Mouse (Mus musculus): Measurements from ENCODE around the gene Dapl1. TPM values are rescaled to one million over a fixed set of nuclear protein-coding genes. Genes with fewer than 3 reads are reported as not detected.
A peak's percentile ranks its signal among the peaks of the same experiment; 100 is the strongest.

The Dapl1 gene
- not detected in 2 replicates for polyA plus RNA-seq (2015; fragmentation: Nextera tagmentation; extraction: Ambion mirVana)

DNA sequence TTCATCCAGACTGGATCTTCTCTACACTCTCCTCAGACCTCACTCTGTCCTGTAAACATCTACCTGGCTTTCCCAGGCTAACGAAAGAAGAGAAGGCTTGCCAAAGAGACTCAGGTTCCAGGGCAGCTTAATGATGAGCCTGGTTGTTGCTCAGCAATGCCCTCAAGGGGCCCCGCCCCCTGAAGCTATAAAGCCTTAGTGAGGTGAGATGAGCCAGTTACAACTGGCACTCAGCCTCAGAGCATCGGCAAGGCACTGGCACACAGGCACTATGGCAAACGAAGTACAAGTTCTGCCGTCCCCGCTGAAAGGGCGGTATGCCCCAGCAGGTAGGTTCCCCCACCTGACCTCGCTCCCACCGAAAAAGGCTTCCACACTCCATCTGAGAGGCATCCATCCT, at the start of gene Dapl1:
Gene Dapl1, plus strand, starts transcription at position 216 of the 400 bp plus-strand sequence.
- no peaks in the 10 kb centered on the region for H3K9me3 ChIP-seq (ENCODE audit: low read length)
- H3K4me2 ChIP-seq (ENCODE audit: low read depth, low read length), result no peak within 1 kb of the TSS
- H3K4me1 ChIP-seq (ENCODE audit: insufficient read depth), result no peaks in the 10 kb centered on the region
- WGBS (ENCODE audit: insufficient replicate concordance), result 64% methylated on average over 9 of the region's 9 CpGs
- ATAC-seq, result no peak
- H3K27me3 ChIP-seq (ENCODE audit: insufficient read depth, low read length), result no peaks in the 10 kb centered on the region
- no peak within 1 kb of the TSS for H3K9ac ChIP-seq (replicated peaks)
- TF ChIP-seq EP300 (IDR thresholded peaks at IDR 0.05; ENCODE audit: low read depth) (no peak), CTCF (IDR thresholded peaks at IDR 0.05; ENCODE audit: low read depth) (no peak)
- DNase-seq, result no peak
- H3K4me3 ChIP-seq (ENCODE audit: low read depth, low read length), result no peak within 1 kb of the TSS
- H3K36me3 ChIP-seq (replicated peaks; ENCODE audit: insufficient read depth, low read length), result no peaks in the 10 kb centered on the region
- no peak within 1 kb of the TSS for H3K27ac ChIP-seq (ENCODE audit: low read depth)

GRCm38 (mm10) chr2:59434820-59435219, 49.6 kb upstream of the Dapl1 start:
- Histone ChIP-seq H3K9ac (replicated peaks) (no peak overlapping the region), H3K9me3 (ENCODE audit: low read length) (no peaks in the 10 kb centered on the region), H3K36me3 (replicated peaks; ENCODE audit: insufficient read depth, low read length) (no peaks in the 10 kb centered on the region), H3K4me3 (ENCODE audit: low read depth, low read length) (no peak overlapping the region), H3K4me1 (ENCODE audit: insufficient read depth) (peaks cover 3% of the 10 kb centered on the region; the same call in 1 of the 2 replicates), H3K27ac (ENCODE audit: low read depth) (no peak overlapping the region), H3K4me2 (ENCODE audit: low read depth, low read length) (no peak overlapping the region), H3K27me3 (ENCODE audit: insufficient read depth, low read length) (no peaks in the 10 kb centered on the region)
- TF ChIP-seq EP300 (IDR thresholded peaks at IDR 0.05; ENCODE audit: low read depth), result no peak
- TF ChIP-seq CTCF (IDR thresholded peaks at IDR 0.05; ENCODE audit: low read depth), result no peak
- whole genome bisulfite sequencing (ENCODE audit: insufficient replicate concordance), result 83% methylated on average over 9 of the region's 9 CpGs
- ATAC-seq (no peak), DNase-seq (no peak)

DNA sequence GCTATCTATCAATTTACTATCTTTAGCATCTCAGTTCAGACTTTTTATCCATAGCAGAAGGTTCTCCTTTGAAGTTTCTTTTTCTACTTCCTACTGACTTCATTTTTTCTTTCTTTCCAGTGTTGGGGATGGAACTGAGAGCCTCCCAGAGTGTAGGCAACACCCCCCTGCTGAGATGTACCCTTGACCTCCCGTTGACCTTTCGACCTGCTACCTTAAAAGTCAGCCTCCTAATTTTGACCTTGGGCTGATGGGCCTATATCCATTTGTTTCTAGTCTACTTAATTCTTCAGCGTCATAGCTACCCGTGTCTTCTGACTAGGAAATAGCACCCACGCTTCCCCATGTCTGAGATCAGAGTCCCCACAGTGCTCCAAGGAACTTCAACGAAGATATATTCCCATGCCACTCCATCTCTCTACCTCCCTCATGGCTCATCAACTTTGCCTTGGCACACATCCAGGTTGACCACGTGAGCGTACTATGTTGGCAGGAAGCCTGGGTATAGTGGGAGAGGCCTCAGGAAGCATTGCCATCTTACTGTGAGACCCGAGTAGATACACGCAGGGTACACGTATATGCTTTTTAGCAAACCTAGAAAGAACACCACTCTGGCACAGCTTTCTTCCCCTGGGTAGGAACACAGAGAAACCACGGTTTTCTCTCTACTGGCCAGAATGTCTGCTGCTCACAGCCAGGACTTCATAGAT, 46.6 kb upstream of the Dapl1 start:
- DNase-seq, result peak; percentile 83
- peak; percentile 89 for ATAC-seq
- H3K9ac ChIP-seq (replicated peaks), result no peak overlapping the region
- H3K27me3 ChIP-seq (ENCODE audit: insufficient read depth, low read length), result no peaks in the 10 kb centered on the region
- H3K36me3 ChIP-seq (replicated peaks; ENCODE audit: insufficient read depth, low read length), result no peaks in the 10 kb centered on the region
- no peak for TF ChIP-seq CTCF (IDR thresholded peaks at IDR 0.05; ENCODE audit: low read depth)
- TF ChIP-seq EP300 (IDR thresholded peaks at IDR 0.05; ENCODE audit: low read depth), result no peak
- H3K4me2 ChIP-seq (ENCODE audit: low read depth, low read length), result peak overlapping the region; percentile 73
- peaks cover 3% of the 10 kb centered on the region; the same call in 1 of the 2 replicates for H3K4me1 ChIP-seq (ENCODE audit: insufficient read depth)
- H3K4me3 ChIP-seq (ENCODE audit: low read depth, low read length), result peak overlapping the region; percentile 27; the same call in 1 of the 2 replicates
- no peak overlapping the region for H3K27ac ChIP-seq (ENCODE audit: low read depth)
- whole genome bisulfite sequencing (ENCODE audit: insufficient replicate concordance), result 49% methylated on average over 12 of the region's 12 CpGs
- no peaks in the 10 kb centered on the region for H3K9me3 ChIP-seq (ENCODE audit: low read length)

GRCm38 (mm10) chr2:59438479-59438935, 45.9 kb upstream of the Dapl1 start:
- DNase-seq, result peak; percentile 30
- WGBS (ENCODE audit: insufficient replicate concordance), result 6% methylated on average over 10 of the region's 10 CpGs
- Histone ChIP-seq H3K9me3 (ENCODE audit: low read length) (no peaks in the 10 kb centered on the region), H3K36me3 (replicated peaks; ENCODE audit: insufficient read depth, low read length) (no peaks in the 10 kb centered on the region), H3K9ac (replicated peaks) (no peak overlapping the region), H3K4me3 (ENCODE audit: low read depth, low read length) (peak overlapping the region; percentile 27; the same call in 1 of the 2 replicates), H3K4me1 (ENCODE audit: insufficient read depth) (peaks cover 3% of the 10 kb centered on the region; the same call in 1 of the 2 replicates), H3K4me2 (ENCODE audit: low read depth, low read length) (peak overlapping the region; percentile 73), H3K27ac (ENCODE audit: low read depth) (no peak overlapping the region), H3K27me3 (ENCODE audit: insufficient read depth, low read length) (no peaks in the 10 kb centered on the region)
- TF ChIP-seq CTCF (IDR thresholded peaks at IDR 0.05; ENCODE audit: low read depth) (peak; percentile 78), EP300 (IDR thresholded peaks at IDR 0.05; ENCODE audit: low read depth) (no peak)
- peak; percentile 75 for ATAC-seq

- Histone ChIP-seq H3K4me1 (ENCODE audit: insufficient read depth) (peaks cover 3% of the 10 kb centered on the region; the same call in 1 of the 2 replicates), H3K4me2 (ENCODE audit: low read depth, low read length) (no peak overlapping the region), H3K9ac (replicated peaks) (no peak overlapping the region), H3K27ac (ENCODE audit: low read depth) (no peak overlapping the region), H3K36me3 (replicated peaks; ENCODE audit: insufficient read depth, low read length) (no peaks in the 10 kb centered on the region), H3K27me3 (ENCODE audit: insufficient read depth, low read length) (no peaks in the 10 kb centered on the region), H3K4me3 (ENCODE audit: low read depth, low read length) (no peak overlapping the region), H3K9me3 (ENCODE audit: low read length) (no peaks in the 10 kb centered on the region)
- TF ChIP-seq CTCF (IDR thresholded peaks at IDR 0.05; ENCODE audit: low read depth) (no peak), EP300 (IDR thresholded peaks at IDR 0.05; ENCODE audit: low read depth) (no peak)
- ATAC-seq, result no peak
- 81% methylated on average over 9 of the region's 9 CpGs for WGBS (ENCODE audit: insufficient replicate concordance)
- no peak for DNase-seq
Observed at GRCm38 (mm10) chr2:59439824-59440223, 44.6 kb upstream of the Dapl1 start.

- TF ChIP-seq EP300 (IDR thresholded peaks at IDR 0.05; ENCODE audit: low read depth) (no peak), CTCF (IDR thresholded peaks at IDR 0.05; ENCODE audit: low read depth) (peak; percentile 82)
- Histone ChIP-seq H3K27me3 (ENCODE audit: insufficient read depth, low read length) (no peaks in the 10 kb centered on the region), H3K4me2 (ENCODE audit: low read depth, low read length) (no peak overlapping the region), H3K9me3 (ENCODE audit: low read length) (no peaks in the 10 kb centered on the region), H3K27ac (ENCODE audit: low read depth) (no peak overlapping the region), H3K4me3 (ENCODE audit: low read depth, low read length) (no peak overlapping the region), H3K4me1 (ENCODE audit: insufficient read depth) (peaks cover 3% of the 10 kb centered on the region; the same call in 1 of the 2 replicates), H3K36me3 (replicated peaks; ENCODE audit: insufficient read depth, low read length) (no peaks in the 10 kb centered on the region), H3K9ac (replicated peaks) (no peak overlapping the region)
- peak; percentile 69 for DNase-seq
- WGBS (ENCODE audit: insufficient replicate concordance), result 23% methylated on average over 5 of the region's 5 CpGs
- peak; percentile 62 for ATAC-seq
Observed at GRCm38 (mm10) chr2:59440481-59440880, 44.0 kb upstream of the Dapl1 start.

Measured in liver, postnatal 0 days (tissue).